Mouse (Mus musculus) cerebellum, adult (tissue): ENCODE measurements at regions not wholly inside any gene's neighbourhood (a gene's known extent, or its start where the extent isn't known, plus 50 kb on each side); places are given as distances from the start of the nearest gene placed in this dataset.

ENCODE experiments used
- ATAC-seq: cut with Nextera tagmentation; 2 replicates; pipeline ENCODE4 v1.9.2; 2017; ENCODE audit warnings: mild to moderate bottlenecking, moderate library complexity, mixed read lengths; ENCODE audit not compliant: insufficient number of reproducible peaks, low FRiP score, low TSS enrichment

DNA sequence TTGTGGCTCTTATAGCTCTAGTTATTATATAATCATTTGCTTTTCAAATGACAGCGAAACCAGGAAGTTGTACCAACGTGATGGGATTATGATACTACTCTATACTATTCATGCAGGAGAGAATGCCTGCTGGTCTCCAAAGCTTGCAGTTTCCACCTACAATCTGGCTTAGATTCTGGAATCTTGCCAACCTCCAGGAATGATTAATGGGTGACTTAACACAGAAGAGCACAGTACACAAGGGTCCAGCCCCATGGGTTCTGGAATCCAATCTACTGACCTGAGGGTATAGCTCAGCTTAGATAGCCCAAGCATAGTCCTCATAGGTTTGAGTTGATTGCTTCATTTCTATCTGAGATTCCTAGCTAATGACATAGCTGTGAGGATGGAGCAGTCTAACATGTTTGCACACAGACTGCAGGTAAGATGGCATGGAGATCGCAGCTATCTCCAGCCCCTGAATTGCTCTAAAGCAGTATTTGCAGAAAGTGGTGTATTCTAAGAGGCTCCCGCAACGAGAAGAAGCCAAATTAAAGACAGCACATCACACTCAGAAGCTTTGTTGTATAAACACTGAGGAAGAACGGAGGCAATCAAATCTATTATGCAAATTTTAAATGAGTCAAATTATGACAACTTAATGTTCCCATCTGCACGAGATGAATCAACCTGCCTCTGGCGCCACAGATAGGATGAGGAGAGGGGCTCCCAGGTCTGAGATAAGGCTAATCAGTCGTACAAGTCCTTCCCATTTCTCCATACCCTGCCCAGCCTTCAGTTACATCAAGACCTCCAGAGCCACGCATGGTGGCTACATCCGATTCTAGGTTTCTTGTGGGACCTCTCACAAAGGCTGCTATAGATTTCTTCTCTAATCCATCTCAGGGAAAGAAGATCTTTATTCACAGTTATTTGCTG is 160.7 kb upstream of the Tgfbr2 start:
- ATAC-seq: no peak

DNA sequence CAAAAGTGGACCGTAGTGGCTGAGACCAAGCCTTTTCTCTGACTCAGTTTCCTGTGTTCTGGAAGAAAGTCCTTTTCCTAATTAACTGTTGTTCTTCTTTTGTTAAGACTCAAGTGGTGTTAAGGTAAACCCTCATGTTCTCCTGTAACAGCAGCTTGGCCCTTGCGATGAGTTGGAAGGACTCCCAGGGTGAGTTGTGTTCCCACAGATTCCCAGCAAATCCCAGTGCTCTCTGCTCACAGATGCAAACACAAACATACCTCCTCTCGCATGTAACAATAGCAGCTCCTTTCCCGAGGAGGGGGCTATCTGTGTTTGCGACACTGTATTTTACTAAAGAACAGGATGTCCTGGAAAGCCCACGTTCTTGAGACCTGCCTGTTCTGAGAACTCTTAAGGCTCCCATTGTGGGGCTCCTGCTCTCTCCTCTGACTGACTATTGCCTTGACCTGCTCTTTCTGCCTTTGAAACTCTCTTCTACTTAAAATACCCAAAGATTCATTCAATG is 158.8 kb upstream of the Tgfbr2 start:
- ATAC-seq: no peak

DNA sequence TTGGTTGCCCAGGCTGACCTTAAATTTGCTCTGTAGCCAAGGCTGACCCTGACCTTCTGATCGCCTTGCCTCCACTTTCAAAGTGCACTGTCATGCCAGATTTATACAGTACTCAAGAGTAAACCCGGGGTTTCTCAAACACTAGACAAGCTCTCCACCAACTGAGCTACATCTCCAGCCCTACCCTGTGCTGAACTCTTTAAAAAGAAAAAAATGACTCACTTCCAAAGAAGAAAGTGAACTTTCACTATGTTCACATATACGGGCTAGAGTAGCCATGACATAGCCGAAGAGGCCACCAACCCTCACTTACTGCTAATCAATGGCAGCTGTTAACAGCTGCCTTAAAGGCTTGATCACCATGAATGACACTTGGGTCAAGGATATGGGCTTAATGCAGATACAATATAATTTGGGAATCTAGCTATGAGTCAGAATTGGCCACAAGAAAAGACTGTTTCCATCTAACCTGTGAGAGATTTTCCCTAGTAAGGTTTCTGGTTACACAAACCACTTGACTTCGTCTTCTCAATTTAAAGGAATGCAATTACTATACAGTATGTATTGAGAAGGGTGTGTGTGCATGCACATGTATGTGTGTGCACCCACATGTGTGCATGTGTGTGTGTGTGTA is 157.4 kb upstream of the Tgfbr2 start:
- ATAC-seq: no peak

DNA sequence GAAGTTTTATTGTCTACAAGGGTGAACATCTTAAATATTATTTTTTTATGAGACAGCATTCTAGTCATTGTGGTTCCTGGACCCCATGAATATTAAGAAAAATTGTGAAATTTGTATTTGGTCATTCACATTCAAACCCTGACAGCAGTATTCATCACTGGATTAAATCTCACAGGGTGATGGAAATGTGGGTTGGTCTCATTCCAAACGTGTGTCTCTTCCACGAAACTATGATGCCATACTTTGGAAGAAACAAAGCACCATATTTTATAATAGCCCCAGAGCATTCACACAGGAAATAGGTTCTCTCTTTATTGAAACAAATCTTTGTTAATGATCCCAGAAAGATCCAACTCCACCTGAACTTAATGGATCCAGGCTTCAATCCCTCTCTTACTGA is 156.2 kb upstream of the Tgfbr2 start:
- ATAC-seq: no peak

DNA sequence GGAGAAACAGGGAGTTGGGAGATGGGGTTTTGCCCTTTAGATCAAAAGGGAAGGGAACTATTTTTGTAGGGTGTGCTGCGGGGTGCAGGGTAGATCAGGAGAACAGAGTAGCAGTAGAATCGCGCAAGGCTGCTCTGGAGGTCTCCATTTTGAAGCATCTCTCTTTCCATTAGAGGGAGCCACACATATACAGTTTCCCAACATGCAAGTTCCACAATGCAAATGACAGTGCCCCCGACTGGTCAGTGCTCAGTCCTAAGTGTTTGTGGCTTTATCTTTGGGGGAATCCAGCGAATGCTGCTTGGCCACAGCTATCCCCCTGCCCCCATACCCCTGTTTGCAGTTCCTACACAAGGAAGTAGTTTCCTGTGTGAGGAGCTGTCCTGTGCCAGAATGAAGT is 155.6 kb upstream of the Tgfbr2 start:
- ATAC-seq: no peak

DNA sequence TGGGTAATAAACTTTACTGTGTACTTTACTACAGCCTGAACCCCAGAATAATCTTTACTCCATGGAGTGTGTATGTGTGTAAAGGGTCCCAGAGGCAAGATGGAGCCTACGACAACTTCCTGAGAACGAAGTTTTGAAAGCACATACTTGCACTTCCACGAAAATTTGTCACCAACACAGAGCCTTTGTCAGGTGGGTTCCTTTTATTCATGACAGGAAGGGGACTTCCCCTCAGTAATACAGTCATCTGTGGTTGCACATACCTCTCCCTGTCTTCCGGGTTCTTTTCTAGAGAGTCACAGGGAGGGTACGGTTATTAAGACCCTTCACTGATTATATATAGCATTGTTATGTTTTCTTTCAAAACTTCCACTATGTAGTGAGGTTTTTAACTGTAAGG is 154.0 kb upstream of the Tgfbr2 start:
- ATAC-seq: no peak

DNA sequence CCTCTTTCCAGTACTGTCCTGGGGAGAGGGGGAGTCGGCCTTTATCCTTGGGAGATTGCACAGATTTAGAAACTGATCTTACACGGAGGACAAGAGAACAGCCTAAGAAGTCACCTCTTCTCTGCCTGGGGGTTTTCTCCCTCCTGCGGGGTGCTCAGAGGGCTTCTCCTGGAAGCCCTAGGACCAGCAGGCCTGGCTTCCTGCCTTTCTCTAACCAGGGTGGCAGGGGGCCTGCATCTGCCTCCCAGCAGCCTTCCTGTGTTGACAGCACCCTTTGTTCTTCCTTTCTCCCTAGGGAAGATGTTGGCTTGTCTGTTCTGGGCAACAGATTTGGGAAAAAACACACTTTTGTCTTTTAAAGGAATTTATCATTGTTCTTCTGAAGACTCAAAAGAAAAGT is 153.0 kb upstream of the Tgfbr2 start:
- ATAC-seq: no peak

DNA sequence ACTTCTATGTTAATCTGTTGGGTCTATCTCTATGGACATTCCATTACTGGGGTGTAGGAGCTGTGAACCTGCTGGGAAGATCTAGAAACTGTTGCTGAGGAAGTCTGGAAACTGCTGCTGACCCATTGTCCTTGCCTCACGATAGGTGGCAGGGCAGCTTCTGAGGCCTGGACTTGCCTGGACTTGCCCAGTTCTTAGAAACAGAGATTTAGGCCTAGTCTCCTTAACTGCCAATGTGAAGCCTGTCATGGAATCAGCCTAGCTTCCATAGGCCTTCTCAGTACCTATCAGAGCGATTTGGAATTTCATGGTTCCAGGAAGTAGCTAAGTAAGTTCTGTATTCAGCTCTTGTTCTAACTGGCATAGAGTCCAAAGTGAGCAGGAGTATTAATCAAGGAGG is 151.9 kb upstream of the Tgfbr2 start:
- no peak for ATAC-seq

DNA sequence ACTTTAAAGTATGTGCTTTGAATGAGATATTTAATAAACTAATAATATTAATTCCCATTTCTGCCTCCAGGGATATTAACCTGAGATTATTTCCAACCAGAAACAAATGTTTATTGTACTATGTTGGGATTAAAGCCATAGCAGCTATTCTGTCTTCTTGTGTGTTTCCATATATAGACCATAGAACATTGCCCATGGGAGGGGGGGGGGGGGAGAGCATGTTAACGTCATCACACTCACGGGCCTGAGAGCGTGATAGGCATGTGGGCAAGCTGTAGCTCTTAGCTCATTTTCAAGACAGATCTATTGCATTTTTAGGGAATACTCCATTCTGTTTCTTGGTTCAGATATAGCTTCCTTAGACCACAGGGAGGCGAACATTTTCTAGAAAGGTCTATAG is 149.8 kb upstream of the Tgfbr2 start:
- no peak for ATAC-seq

DNA sequence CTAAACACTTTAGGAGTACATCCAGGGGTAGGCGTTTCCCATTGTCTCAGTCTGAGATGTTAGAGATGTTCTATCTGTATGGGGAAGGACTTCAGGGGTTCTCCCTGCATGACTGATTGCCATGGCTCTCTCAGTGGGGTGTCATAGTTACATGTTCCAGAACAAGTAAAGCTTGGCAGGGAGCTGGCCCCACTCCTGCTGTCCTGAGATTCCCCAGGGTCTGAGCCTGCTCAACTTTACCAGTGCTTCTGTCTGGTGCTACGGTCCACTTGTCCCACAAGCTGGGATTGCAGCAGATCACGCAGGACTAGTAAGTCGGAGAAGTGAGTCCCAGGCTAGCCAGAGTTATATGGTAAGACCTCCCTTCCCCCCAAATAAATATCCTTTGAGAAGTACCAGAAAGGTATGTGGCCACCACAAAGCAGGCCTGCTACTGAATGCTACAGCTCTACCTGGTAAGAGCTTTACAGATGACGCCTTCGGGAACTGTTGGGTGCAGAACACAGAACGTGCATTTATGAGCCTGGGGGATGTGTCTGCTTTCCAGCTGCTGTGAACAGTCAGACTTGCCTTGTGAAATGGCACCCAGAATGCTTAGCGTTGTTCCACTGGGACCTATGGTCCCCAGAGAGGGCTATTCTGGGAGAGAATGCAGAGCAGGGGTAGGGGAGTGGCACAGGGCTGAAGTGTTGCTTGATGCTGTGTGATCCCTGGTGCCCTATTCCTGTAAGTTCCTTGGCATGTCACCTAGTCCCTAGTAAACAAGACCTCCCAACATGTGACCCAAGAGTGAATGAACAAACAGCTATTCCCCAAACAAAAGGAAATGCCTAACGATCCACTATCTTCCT is 148.9 kb upstream of the Tgfbr2 start:
- ATAC-seq: no peak

DNA sequence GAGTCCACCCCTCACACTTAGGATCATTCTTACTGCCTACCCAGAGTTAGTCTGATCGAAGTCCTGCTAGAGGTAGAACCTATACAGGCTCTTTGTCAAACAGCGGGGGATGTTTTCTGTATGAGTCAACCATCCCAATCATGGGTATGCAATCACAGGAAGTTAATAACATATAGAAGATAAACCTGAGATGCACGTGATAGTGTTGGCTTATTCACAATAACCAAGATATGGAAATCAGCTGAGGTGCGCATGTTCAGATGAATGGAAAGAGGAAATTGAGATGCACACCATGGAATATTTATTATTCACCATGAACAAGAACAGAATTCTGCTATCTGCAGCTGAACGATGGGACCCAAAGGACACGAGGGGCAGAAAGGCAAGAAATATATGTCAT is 146.7 kb upstream of the Tgfbr2 start:
- ATAC-seq: no peak

DNA sequence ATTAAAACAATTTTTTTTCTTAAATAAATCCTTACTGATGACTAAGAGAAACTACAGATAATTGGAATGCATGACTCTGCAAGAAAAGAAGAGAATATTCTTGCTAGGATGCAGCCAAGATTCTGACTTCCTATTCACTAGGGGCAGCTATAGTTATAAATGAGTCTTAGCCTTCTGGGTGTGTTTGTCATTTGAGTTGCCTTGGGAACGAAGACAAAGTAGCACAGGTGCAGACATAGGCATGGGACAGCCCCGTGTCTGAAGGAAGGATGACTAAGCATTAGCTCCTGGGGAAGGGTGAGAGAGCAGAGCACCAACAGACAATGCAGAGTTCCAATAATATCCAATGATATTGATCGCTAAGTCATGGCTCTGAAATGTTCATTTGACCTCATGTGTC is 144.3 kb upstream of the Tgfbr2 start:
- ATAC-seq: no peak

DNA sequence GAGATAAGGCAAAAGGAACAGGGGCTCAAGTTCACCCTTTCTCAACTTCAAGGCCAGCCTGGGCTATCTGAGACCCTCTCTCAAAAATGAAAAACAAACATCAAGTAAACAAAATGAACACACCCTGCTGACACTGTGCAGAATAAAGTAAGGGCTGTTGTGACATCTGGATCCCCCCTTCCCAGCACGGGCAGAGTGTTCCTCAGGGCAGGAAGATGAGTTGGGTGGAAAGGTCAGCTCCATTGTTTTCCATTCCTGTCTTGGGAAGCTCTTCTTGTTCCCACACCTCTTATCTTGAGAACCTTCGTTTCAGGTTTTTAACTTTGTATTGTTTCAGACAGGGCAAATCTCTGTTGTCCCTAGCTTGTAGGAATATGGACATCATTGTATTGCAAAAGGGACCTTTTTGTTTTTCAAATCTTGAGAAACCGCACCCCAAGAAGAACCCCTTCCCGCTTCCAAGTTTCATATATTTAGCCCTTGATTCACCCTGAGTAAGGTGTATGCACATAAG is 141.5 kb upstream of the Tgfbr2 start:
- no peak for ATAC-seq

DNA sequence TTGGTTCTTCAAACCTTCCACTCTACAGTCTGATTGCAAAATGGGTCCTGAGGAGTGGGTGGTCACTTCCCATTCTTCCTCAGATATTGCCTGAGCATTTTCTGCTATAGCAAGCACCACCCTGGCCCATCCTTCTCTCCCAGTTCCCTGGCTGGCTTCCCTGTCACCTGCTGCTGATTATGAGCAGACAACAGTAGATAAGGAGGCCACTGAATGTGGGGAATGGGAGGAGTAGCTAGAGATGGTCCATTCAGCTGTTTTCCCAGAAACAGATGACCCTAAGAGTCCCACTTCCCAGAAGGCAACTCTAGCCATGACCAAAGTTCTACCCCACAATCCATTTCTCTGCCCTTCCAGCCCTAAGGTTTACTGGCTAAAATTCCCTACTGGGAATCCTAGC is 139.6 kb upstream of the Tgfbr2 start:
- ATAC-seq: no peak

DNA sequence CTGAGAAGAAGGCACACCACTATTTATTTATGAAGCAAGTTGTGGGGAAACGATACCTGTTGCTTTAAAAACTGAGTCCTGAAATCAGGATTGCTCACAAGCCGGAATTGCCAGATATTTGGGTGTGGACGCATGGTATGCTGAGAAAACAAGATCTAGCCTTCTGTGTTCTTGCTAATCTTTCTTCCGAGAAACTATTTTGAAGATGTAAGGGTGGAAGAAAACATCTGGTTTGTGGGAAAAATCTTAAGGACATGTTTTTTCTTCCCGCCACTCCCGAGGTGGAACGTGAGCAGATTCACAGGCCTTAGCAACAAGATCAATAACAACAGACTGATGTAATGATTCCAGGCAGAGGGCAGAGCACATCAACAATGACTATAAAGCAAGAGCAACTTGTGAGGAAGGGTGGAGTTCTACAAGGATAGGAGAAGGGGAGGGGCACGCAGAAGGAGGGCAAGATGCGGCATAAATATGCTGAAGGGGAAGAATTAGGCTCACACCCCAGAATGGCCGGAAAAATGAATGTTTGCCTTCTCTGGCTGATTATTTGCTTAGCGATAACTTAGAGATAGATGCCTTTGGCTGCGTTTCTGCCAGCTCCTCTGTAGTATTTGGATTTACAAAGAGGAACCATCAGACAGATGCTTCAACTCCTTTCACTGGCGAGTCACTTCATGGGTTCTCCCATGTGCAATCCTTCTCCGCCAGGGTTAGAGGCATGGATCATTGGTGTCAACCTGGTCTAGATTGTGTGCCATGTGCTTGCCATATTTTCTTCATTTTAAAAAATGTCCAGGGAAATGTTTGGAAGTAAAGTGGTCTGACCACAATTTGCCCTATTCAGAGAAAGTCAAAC is 139.0 kb upstream of the Tgfbr2 start:
- ATAC-seq: no peak

DNA sequence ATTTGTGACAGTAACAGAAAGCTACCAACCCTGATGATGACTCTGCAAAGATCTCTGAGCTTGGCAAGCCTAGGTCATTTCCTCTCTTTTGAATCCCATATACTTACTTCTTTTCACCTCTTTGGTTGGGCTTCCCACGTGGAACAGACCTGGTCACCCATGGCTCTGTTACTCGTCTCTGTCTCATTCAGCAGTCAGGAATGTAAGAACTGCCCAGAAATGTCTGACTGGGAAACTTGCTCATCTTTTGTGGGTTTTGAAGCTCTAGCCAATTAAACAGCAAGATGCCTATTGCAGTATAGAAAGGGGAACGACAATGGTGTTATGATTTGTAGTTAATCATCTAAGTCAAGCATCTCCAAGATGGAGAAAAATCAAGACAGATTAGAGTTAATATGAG is 136.2 kb upstream of the Tgfbr2 start:
- no peak for ATAC-seq

DNA sequence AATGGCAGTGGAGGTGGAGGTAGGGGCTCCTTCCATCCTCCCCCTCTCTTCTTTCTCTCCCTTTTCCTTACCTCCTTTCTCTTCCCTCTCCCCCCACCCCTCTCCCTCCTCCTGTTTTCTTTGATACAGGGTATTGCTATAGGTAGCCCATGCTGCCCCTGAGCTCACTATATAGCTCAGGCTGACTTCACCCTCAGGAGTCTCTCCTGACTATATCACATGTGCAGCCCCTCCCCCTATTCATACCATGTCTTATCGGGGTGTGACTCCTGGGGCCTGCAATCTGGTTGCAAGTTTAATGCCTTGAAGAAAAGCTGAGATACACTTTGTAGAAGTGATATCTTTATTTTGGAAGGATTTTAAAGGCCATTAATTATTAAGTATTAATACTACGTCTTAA is 126.4 kb upstream of the Tgfbr2 start:
- ATAC-seq: no peak

DNA sequence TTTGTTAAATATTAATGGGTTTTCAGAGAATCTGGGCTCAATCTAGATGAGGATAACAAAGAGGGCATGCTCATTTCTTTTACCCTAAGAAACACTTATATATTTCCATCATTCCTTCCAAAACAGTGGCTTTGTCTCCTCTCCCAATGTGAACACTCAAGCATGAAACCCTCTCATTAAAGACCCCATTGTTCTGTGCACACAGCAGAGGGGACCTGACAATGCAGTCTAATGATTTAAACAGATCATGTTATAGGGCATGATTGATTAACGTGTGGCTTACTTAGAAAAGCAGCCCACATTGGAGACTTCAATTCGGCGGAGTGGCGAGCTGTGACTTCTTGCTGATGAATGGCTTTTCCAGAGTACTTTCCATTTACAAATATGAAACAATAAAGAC is 123.6 kb upstream of the Tgfbr2 start:
- ATAC-seq: no peak

DNA sequence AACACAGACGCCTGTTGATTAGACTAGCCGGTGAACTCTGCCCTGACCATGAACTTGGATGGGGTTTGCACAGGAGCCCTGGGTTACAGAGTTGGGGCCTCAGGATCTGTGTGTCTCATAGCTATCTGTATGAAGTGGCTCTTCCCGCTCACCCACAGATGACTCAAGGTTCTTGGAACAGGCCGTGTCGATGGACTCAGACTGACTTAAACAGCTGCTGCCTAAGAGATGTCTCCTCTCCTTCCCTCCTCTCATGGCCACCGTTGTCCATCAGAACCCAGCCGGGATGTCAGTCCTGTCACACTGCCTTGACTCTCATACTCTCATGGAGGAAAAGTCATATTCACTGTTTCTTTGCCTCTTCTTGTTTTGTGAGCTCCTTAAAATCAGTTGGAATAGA is 121.2 kb upstream of the Tgfbr2 start:
- ATAC-seq: no peak

DNA sequence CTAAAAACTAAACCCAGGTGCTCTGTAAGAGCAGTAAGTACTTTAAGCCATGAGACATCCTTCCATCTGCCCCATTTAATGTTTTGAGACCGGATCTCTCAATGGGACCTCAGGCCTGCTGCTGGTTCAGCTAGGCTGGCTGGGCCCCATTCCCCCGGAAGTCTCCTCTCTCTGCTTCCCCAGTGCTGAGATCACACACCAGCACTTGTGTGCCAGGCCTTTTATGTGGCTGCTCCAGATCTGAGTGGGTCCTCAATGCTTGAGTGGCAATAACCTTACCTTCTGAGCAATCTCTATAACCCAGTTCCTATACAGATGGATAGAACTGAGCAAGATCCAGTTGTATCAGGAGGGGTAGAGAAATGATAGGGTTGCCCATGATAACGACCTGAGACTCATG is 118.9 kb upstream of the Tgfbr2 start:
- ATAC-seq: no peak
